Mouse (Mus musculus) G1E-ER4 (cell line): Measurements from ENCODE around the gene Slamf7. TPM values are rescaled to one million over a fixed set of nuclear protein-coding genes. Genes with fewer than 3 reads are reported as not detected.

Source experiments
- GATA1 ChIP-seq: IDR thresholded peaks from one replicate; pipeline ENCODE4 v1.8.0; 2012; ENCODE audit warnings: low read length, inconsistent platforms
- polyA plus RNA-seq: library from polyadenylated mRNA; stranded (reverse); fragments of >175 nt; gene quantifications from 2 replicates; pipeline ENCODE4 v1.2.3, GENCODE M21; 2012

Slamf7 gene
- polyA plus RNA-seq, result not detected in 2 replicates

- no peak for TF ChIP-seq GATA1
Measured at GRCm38 (mm10) chr1:171652734-171653133, at the start of gene Slamf7. Gene Slamf7, minus strand, starts transcription at chr1:171653035.

GRCm38 (mm10) chr1:171698983-171699382 is 46.1 kb upstream of the Slamf7 start:
- no peak for TF ChIP-seq GATA1

- TF ChIP-seq GATA1, result no peak
Measured at GRCm38 (mm10) chr1:171693918-171694317, 41.1 kb upstream of the Slamf7 start.

- TF ChIP-seq GATA1, result no peak
Measured at GRCm38 (mm10) chr1:171687320-171687719, 34.5 kb upstream of the Slamf7 start.

GRCm38 (mm10) chr1:171684923-171685322 is 32.1 kb upstream of the Slamf7 start:
- TF ChIP-seq GATA1, result no peak

GRCm38 (mm10) chr1:171681531-171682299 is 28.9 kb upstream of the Slamf7 start, which contains the start of gene Cd48:
Gene Cd48, plus strand, starts transcription at chr1:171682009.
- TF ChIP-seq GATA1, result no peak

- no peak for TF ChIP-seq GATA1
Measured at GRCm38 (mm10) chr1:171681009-171681408, 28.2 kb upstream of the Slamf7 start.

GRCm38 (mm10) chr1:171677721-171678120 is 24.9 kb upstream of the Slamf7 start:
- no peak for TF ChIP-seq GATA1

- TF ChIP-seq GATA1, result no peak
Measured at GRCm38 (mm10) chr1:171674467-171674866, 21.6 kb upstream of the Slamf7 start.

- TF ChIP-seq GATA1, result no peak
Measured at GRCm38 (mm10) chr1:171672854-171673475, 20.1 kb upstream of the Slamf7 start.

- TF ChIP-seq GATA1, result no peak
Measured at GRCm38 (mm10) chr1:171667160-171667559, 14.3 kb upstream of the Slamf7 start.

GRCm38 (mm10) chr1:171666350-171666749 is 13.5 kb upstream of the Slamf7 start:
- TF ChIP-seq GATA1, result no peak

GRCm38 (mm10) chr1:171663757-171664156 is 10.9 kb upstream of the Slamf7 start:
- TF ChIP-seq GATA1, result no peak

- TF ChIP-seq GATA1, result no peak
Measured at GRCm38 (mm10) chr1:171661482-171661881, 8.6 kb upstream of the Slamf7 start.

- peak; percentile 59 for TF ChIP-seq GATA1
Measured at GRCm38 (mm10) chr1:171660423-171660822, 7.6 kb upstream of the Slamf7 start.

GRCm38 (mm10) chr1:171658561-171658991 is 5.7 kb upstream of the Slamf7 start:
- TF ChIP-seq GATA1, result no peak

GRCm38 (mm10) chr1:171648840-171649239 is 4.0 kb downstream of the Slamf7 start:
- TF ChIP-seq GATA1, result no peak
